Mouse (Mus musculus): ENCODE results near the gene Ppcs. TPM values are rescaled to one million over a fixed set of nuclear protein-coding genes. Genes with fewer than 3 reads are reported as not detected.

Ppcs gene
- 15.9 TPM for polyA plus RNA-seq (2014; fragmentation: Illumina TruSeq; extraction: RNeasy Lipid Tissue Mini Kit (QIAGEN cat#74804); ENCODE audit: low read depth, low replicate concordance)

GRCm38 (mm10) chr4:119422294-119422964 lies at the start of gene Ppcs, which contains the start of gene Zmynd12:
Ppcs (minus strand) TSS chr4:119422420.
Zmynd12 (plus strand) TSS chr4:119422814.

GRCm38 (mm10) chr4:119415072-119415753 lies 7.0 kb downstream of the Ppcs start, which contains the start of gene Ccdc30:
Ccdc30 (minus strand) TSS chr4:119415521.

Other genes with a start within 250 kb of the Ppcs start
- gene Zfp691, start 248.2 kb downstream of the Ppcs start, polyA plus RNA-seq (2014; fragmentation: Illumina TruSeq; extraction: RNeasy Lipid Tissue Mini Kit (QIAGEN cat#74804); ENCODE audit: low read depth, low replicate concordance) = 4.2 TPM
- 0.47 TPM for gene Ermap, start 232.4 kb downstream of the Ppcs start, polyA plus RNA-seq (2014; fragmentation: Illumina TruSeq; extraction: RNeasy Lipid Tissue Mini Kit (QIAGEN cat#74804); ENCODE audit: low read depth, low replicate concordance)
- gene Svbp, start 227.1 kb downstream of the Ppcs start, polyA plus RNA-seq (2014; fragmentation: Illumina TruSeq; extraction: RNeasy Lipid Tissue Mini Kit (QIAGEN cat#74804); ENCODE audit: low read depth, low replicate concordance) = 29.4 TPM
- gene Tmem269, start 204.2 kb downstream of the Ppcs start, polyA plus RNA-seq (2014; fragmentation: Illumina TruSeq; extraction: RNeasy Lipid Tissue Mini Kit (QIAGEN cat#74804); ENCODE audit: low read depth, low replicate concordance) = 2.3 TPM
- gene AU022252, start 189.7 kb downstream of the Ppcs start, polyA plus RNA-seq (2014; fragmentation: Illumina TruSeq; extraction: RNeasy Lipid Tissue Mini Kit (QIAGEN cat#74804); ENCODE audit: low read depth, low replicate concordance) = 10.2 TPM
- gene P3h1, start 189.5 kb downstream of the Ppcs start, polyA plus RNA-seq (2014; fragmentation: Illumina TruSeq; extraction: RNeasy Lipid Tissue Mini Kit (QIAGEN cat#74804); ENCODE audit: low read depth, low replicate concordance) = 14.7 TPM
- gene Cldn19, start 167.0 kb downstream of the Ppcs start, polyA plus RNA-seq (2014; fragmentation: Illumina TruSeq; extraction: RNeasy Lipid Tissue Mini Kit (QIAGEN cat#74804); ENCODE audit: low read depth, low replicate concordance) = 0.07 TPM
- 397 TPM for gene Ybx1, start 127.8 kb downstream of the Ppcs start, polyA plus RNA-seq (2014; fragmentation: Illumina TruSeq; extraction: RNeasy Lipid Tissue Mini Kit (QIAGEN cat#74804); ENCODE audit: low read depth, low replicate concordance)
- gene Ppih, start 101.9 kb downstream of the Ppcs start, polyA plus RNA-seq (2014; fragmentation: Illumina TruSeq; extraction: RNeasy Lipid Tissue Mini Kit (QIAGEN cat#74804); ENCODE audit: low read depth, low replicate concordance) = 20.0 TPM
- gene Ccdc30, start 6.9 kb downstream of the Ppcs start, polyA plus RNA-seq (2014; fragmentation: Illumina TruSeq; extraction: RNeasy Lipid Tissue Mini Kit (QIAGEN cat#74804); ENCODE audit: low read depth, low replicate concordance) = 16.1 TPM
- 2.6 TPM for gene Zmynd12, start 394 bp upstream of the Ppcs start, polyA plus RNA-seq (2014; fragmentation: Illumina TruSeq; extraction: RNeasy Lipid Tissue Mini Kit (QIAGEN cat#74804); ENCODE audit: low read depth, low replicate concordance)
- 0.52 TPM for gene Rimkla, start 70.2 kb upstream of the Ppcs start, polyA plus RNA-seq (2014; fragmentation: Illumina TruSeq; extraction: RNeasy Lipid Tissue Mini Kit (QIAGEN cat#74804); ENCODE audit: low read depth, low replicate concordance)
- 23.3 TPM for gene Foxj3, start 114.6 kb upstream of the Ppcs start, polyA plus RNA-seq (2014; fragmentation: Illumina TruSeq; extraction: RNeasy Lipid Tissue Mini Kit (QIAGEN cat#74804); ENCODE audit: low read depth, low replicate concordance)
- 14.2 TPM for gene Frg2f1, start 117.1 kb upstream of the Ppcs start, polyA plus RNA-seq (2014; fragmentation: Illumina TruSeq; extraction: RNeasy Lipid Tissue Mini Kit (QIAGEN cat#74804); ENCODE audit: low read depth, low replicate concordance)
- gene Guca2a, start 215.3 kb upstream of the Ppcs start, polyA plus RNA-seq (2014; fragmentation: Illumina TruSeq; extraction: RNeasy Lipid Tissue Mini Kit (QIAGEN cat#74804); ENCODE audit: low read depth, low replicate concordance) = not detected
- gene Guca2b, start 236.5 kb upstream of the Ppcs start, polyA plus RNA-seq (2014; fragmentation: Illumina TruSeq; extraction: RNeasy Lipid Tissue Mini Kit (QIAGEN cat#74804); ENCODE audit: low read depth, low replicate concordance) = 1.3 TPM